ENCODE assay signal across 14 mouse cellular contexts in genomic region chr8:88512094-88512794, GRCm38 (mm10). TPM values are rescaled to one million over a fixed set of nuclear protein-coding genes. Genes with fewer than 3 reads are reported as not detected.
DNase-seq lines count a peak whose midpoint lies in the region; ATAC-seq lines count a peak whose summit lies in the region.
"Had no signal": no experiment of that assay in that cellular context is flagged by ENCODE, and none has a peak within 500 bp of the region (broad histone marks: within the 10 kb centered on the region; RNA-seq: fewer than 3 reads in every experiment).

No protein-coding gene starts in this region.

- H3K4me1 ChIP-seq in heart, embryonic 11.5 days (ENCODE audit: control insufficient read depth, insufficient read depth, low read length), result peaks cover 9% of the 10 kb centered on the region
- peaks cover 9% of the 10 kb centered on the region; the same call in 1 of the 2 replicates for H3K4me1 ChIP-seq in hindbrain, embryonic 14.5 days (replicated peaks; ENCODE audit: control insufficient read depth, insufficient read depth, low read length)
- 0 out of 2 replicates have a peak, but pooled peaks cover 4% of the 10 kb centered on the region for H3K4me1 ChIP-seq in neural tube, embryonic 14.5 days (ENCODE audit: control insufficient read depth, insufficient read depth, low read length)
- H3K4me1 ChIP-seq: lung, embryonic 15.5 days had no signal

- peaks cover 36% of the 10 kb centered on the region for H3K27me3 ChIP-seq in heart, embryonic 11.5 days (ENCODE audit: control insufficient read depth, insufficient read depth, low read length)
- no peaks in the 10 kb centered on the region for H3K27me3 ChIP-seq in hindbrain, embryonic 14.5 days (ENCODE audit: control insufficient read depth, insufficient read depth, low read length)
- H3K27me3 ChIP-seq in neural tube, embryonic 14.5 days (ENCODE audit: control insufficient read depth, insufficient read depth, low read length), result no peaks in the 10 kb centered on the region

- H3K9me3 ChIP-seq in heart, embryonic 11.5 days (replicated peaks; ENCODE audit: control insufficient read depth, low read length), result peaks cover 2% of the 10 kb centered on the region; the same call in 1 of the 2 replicates
- H3K9me3 ChIP-seq in hindbrain, embryonic 14.5 days (ENCODE audit: control insufficient read depth, low read length), result no peaks in the 10 kb centered on the region
- no peaks in the 10 kb centered on the region for H3K9me3 ChIP-seq in neural tube, embryonic 14.5 days (ENCODE audit: control insufficient read depth, low read length)
- H3K9me3 ChIP-seq: heart, embryonic 10.5 days; lung, embryonic 15.5 days had no signal

- no peak overlapping the region for H3K9ac ChIP-seq in heart, embryonic 11.5 days (ENCODE audit: low read depth, low read length)
- no peak overlapping the region for H3K9ac ChIP-seq in hindbrain, embryonic 14.5 days
- H3K9ac ChIP-seq in neural tube, embryonic 14.5 days (replicated peaks; ENCODE audit: low read depth, low read length), result no peak overlapping the region
- H3K9ac ChIP-seq: lung, embryonic 15.5 days had no signal

- H3K27ac ChIP-seq in heart, embryonic 11.5 days (ENCODE audit: low read depth, low read length), result no peak overlapping the region
- peak overlapping the region; percentile 4; the same call in 1 of the 2 replicates for H3K27ac ChIP-seq in hindbrain, embryonic 14.5 days
- H3K27ac ChIP-seq in neural tube, embryonic 14.5 days (ENCODE audit: low read depth, low read length), result no peak overlapping the region
- H3K27ac ChIP-seq: heart, embryonic 10.5 days; lung, embryonic 15.5 days had no signal

- DNase-seq in heart, postnatal 14 days, result no peak
- peak; percentile 44 for DNase-seq in embryo, embryonic 9.5 days (ENCODE audit: extremely low spot score)
- DNase-seq in hindbrain, embryonic 14.5 days (ENCODE audit: low spot score), result peak; percentile 39
- no peak for DNase-seq in heart, adult 9 months (ENCODE audit: low spot score in 2 of 2)
- DNase-seq in urinary bladder, adult 18-20 months (ENCODE audit: low spot score in 2 of 2), result no peak
- no peak for DNase-seq in heart, postnatal 36 days
- DNase-seq: kidney, postnatal 10 days; thymus, postnatal 4 days had no signal

- H3K4me2 ChIP-seq in heart, embryonic 11.5 days, result peak overlapping the region; percentile 1; the same call in 1 of the 2 replicates
- no peak overlapping the region for H3K4me2 ChIP-seq in hindbrain, embryonic 14.5 days (replicated peaks)
- no peak overlapping the region for H3K4me2 ChIP-seq in neural tube, embryonic 14.5 days (ENCODE audit: low read depth, low read length)
- H3K4me2 ChIP-seq: lung, embryonic 15.5 days had no signal

- no peak for ATAC-seq in heart, embryonic 11.5 days (replicated peaks; ENCODE audit: insufficient number of reproducible peaks, low FRiP score, low TSS enrichment)
- ATAC-seq in hindbrain, embryonic 14.5 days (ENCODE audit: low FRiP score), result peak; percentile 77; the same call in 1 of the 2 replicates
- ATAC-seq in neural tube, embryonic 14.5 days (ENCODE audit: low read depth), result peak; percentile 66; the same call in 1 of the 2 replicates
- ATAC-seq: Patski had no signal

- H3K36me3 ChIP-seq in heart, embryonic 11.5 days (ENCODE audit: control insufficient read depth, insufficient read depth, low read length), result no peaks in the 10 kb centered on the region
- H3K36me3 ChIP-seq in hindbrain, embryonic 14.5 days (replicated peaks; ENCODE audit: control insufficient read depth, insufficient read depth), result no peaks in the 10 kb centered on the region
- H3K36me3 ChIP-seq in neural tube, embryonic 14.5 days (ENCODE audit: control insufficient read depth, insufficient read depth, low read length), result no peaks in the 10 kb centered on the region
- H3K36me3 ChIP-seq: heart, embryonic 10.5 days; lung, embryonic 15.5 days had no signal

- intact Hi-C loops in heart, postnatal 14 days (cut with DNase I), result no loop called here
- intact Hi-C loops in heart, postnatal 36 days (cut with DNase I), result no loop called here

- 8% methylated on average over 15 of the region's 15 CpGs for WGBS in heart, embryonic 11.5 days (ENCODE audit: insufficient replicate concordance)
- 2% methylated on average over 15 of the region's 15 CpGs for WGBS in hindbrain, embryonic 14.5 days
- 3% methylated on average over 15 of the region's 15 CpGs for WGBS in neural tube, embryonic 14.5 days

- H3K4me3 ChIP-seq in heart, embryonic 11.5 days (ENCODE audit: low read depth, low read length), result no peak overlapping the region
- no peak overlapping the region for H3K4me3 ChIP-seq in hindbrain, embryonic 14.5 days (replicated peaks; ENCODE audit: low read length)
- H3K4me3 ChIP-seq in neural tube, embryonic 14.5 days (ENCODE audit: low read depth, low read length), result no peak overlapping the region
- H3K4me3 ChIP-seq: heart, embryonic 10.5 days; lung, embryonic 15.5 days had no signal

RNA-seq across cellular contexts. Expression of gene Nkd1, which starts 8.9 kb away (rescaled TPM):
- 17.3 and 18.3 TPM in 2 replicates for polyA plus RNA-seq in heart, embryonic 11.5 days (2014; fragmentation: Nextera tagmentation; extraction: Ambion mirVana)
- 1 to 10 TPM; 3.0 to 3.3 TPM for total RNA-seq in heart, postnatal 14 days (2021)
- 45.3 and 57.6 TPM in 2 replicates for polyA plus RNA-seq in hindbrain, embryonic 14.5 days (2014; fragmentation: Nextera tagmentation; extraction: Ambion mirVana)
- 29.9 and 38.4 TPM in 2 replicates for polyA plus RNA-seq in neural tube, embryonic 14.5 days (2014; fragmentation: Nextera tagmentation; extraction: Ambion mirVana)
- 1 to 10 TPM; 2.5 to 3.4 TPM for total RNA-seq in heart, postnatal 36 days (2021)
- total RNA-seq: common myeloid progenitor, adult 5-6 weeks had no signal

Comparison
In these comparisons a context has a peak if more than half of its experiments do, and no peak if none do; other contexts are left out.
1. DNase-seq: peak in embryo, embryonic 9.5 days (single experiment) and hindbrain, embryonic 14.5 days (single experiment); none in heart, postnatal 14 days (0 of 2), heart, adult 9 months (0 of 2), urinary bladder, adult 18-20 months (0 of 2) and heart, postnatal 36 days (0 of 2).